Mouse (Mus musculus): Measurements from ENCODE around the gene Ints7.

The Ints7 gene

DNA sequence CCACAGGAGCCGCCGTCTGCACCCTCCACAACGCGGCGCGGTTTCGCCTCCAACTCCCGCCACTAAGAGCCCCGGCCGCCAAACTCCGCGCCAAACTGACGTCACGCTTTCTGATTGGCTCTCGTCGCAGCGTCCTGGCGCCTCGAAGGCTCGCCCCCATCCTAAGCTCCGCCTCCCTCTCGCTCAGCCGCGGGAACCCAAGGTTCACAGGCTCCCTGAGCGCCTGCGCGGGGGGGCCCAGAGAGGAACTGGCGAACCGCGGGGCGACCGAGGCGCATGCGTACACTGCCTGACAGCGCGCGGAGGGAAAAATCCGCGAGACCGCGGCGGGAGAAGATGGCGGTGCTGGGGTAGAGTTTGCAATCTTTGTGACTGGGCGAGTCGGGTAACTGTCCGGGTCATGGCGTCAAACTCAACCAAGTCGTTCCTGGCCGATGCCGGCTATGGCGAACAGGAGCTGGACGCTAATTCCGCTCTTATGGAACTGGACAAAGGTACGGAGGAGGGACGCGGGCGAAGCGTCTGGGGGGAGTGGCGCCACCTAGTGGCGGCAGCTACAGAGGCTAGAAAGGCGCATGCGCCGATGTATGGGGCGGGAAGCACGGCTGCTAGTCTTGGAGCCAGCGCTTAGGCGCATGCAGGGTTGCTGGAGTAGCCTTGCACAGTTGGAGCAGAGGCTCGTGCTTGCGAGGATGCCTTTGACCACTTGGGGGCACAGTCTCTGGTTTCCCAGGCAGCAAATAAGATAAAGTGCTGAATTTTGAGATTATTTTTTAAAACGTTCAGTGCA lies at the start of gene Ints7, which contains the start of gene Dtl:
TSS of gene Ints7 (plus strand) at position 179 of the 790 bp plus-strand sequence.
TSS of gene Dtl (minus strand) at position 87 of the 790 bp plus-strand sequence.
- DNase-seq (ENCODE audit: low read depth, low spot score): peak; percentile 99

DNA sequence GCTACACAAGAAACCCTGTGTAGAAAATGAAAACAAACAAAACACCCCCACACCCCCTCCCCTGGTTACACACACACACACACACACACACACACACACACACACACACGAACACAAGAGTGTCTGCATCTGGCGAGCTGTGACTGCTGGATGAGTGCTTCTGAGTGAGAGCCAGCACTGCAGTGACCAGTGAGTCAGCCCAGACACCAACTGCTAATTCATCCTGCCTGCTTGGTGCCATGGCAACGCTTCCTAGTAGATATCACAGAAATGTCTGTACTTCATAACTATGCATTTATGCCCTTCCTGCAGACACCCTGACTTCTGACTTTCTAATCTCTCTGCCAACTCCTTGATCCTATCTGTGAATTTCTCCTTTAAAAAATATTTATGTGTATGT lies 48.3 kb upstream of the Ints7 start:
- no peak for DNase-seq (ENCODE audit: low read depth, low spot score)

DNA sequence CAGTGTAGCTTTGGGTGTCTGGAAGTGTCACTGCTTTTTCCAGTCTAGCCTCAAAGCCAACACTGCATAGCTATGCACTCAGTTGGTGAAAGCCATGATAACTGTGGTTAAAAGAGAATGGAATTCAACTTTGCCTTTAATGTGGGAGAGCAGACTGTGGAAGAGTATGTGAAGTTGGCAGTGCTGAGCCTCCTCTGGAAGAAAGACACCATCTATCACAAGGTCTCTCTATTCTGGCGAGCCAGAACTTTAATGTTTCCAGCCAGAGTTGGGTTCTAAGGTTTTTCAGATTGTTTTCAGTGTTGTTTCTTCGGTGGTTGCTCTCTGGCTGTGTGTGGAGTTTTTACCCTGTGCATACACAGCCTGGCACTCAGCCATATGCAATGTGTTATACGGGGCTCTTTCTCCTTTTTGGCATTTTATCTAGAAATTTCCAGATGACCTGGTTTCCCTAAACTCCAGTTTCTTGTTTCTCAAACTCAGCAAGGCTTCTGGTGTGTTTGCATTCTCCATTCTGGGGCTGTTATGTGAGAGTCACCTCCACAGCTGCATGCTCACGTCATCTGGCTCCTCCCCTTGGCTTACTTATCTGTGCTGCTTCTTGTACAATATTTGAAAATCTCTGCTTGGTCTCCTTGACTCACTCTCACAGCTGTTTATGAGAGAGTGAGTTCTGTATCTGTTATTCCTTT lies 47.4 kb upstream of the Ints7 start:
- no peak for DNase-seq (ENCODE audit: low read depth, low spot score)

DNA sequence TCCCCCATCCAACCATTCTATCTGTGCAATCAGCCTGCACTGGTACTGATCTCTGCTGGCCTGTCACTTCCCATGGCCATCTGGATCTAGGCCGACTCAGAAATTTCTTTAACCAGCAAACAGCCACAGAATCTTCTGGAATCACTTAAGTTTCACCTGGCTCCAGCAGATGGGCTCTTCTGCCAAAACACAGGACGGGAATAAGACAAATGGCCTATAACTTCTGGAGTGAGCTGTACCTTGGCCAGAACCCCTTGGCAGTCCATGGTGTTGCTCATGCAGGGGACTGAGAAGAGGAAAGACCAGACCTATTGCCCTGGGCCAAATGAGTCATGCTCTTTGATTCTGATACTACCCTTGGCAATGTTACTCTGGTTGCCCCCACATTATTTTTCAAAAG lies 46.0 kb upstream of the Ints7 start:
- DNase-seq (ENCODE audit: low read depth, low spot score): no peak

DNA sequence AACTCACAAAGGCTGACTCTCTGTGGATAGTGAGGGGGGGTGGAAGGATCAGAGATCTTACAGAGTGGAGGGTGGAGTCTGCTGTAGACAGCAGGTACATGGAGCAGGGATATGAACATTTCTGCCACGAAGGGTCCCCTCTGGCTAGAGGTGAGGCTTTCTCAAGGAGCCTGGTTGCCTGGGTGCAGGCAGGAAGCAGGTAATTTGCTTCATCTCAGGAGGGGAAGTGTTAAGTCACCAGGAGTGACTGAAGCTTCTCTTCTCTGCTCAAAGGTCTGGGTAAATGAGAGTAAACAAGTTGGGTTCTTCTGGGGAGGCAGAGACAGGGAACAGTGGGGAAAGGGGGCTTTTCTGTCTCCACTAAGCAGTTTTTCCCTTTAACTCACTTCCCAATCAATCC lies 44.4 kb upstream of the Ints7 start:
- no peak for DNase-seq (ENCODE audit: low read depth, low spot score)

DNA sequence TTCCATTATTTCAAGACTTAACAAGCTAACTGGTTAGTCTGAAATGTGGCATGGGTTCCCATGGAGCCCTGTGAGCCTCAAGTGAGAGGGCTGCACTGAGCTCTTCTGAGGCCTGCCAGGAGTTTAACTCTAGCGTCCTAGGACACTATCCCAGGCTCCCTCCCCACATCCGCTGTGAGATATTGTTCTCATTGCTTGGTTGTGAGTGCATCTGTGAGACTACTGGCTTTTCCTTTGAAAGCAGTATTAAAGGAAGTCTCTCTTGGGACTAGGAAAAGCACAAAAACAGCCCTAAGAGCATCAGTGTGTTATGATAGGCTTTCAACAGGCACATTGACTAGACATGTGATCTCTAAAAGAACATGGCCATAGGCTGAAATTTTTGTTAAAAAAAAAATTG lies 40.5 kb upstream of the Ints7 start:
- DNase-seq (ENCODE audit: low read depth, low spot score): no peak

DNA sequence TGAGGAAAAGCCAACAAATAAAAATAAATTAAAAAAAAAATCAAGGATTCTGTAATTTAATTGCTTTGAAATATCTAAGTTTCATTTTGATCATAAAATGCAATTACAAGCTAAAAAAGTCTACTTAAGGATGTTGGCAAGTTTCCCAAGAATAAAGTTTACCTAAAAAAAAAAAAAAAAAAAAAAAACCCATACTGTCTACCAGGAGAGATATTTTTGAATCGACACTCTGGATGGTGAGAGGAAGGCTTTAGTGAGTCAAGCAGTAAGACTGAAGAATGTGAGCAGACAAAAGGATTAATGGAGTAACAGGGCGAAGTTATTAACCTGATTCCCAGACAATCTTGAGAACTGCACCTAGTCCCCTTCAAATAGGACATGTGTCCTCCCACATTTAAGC lies 35.1 kb upstream of the Ints7 start:
- DNase-seq (ENCODE audit: low read depth, low spot score): no peak

DNA sequence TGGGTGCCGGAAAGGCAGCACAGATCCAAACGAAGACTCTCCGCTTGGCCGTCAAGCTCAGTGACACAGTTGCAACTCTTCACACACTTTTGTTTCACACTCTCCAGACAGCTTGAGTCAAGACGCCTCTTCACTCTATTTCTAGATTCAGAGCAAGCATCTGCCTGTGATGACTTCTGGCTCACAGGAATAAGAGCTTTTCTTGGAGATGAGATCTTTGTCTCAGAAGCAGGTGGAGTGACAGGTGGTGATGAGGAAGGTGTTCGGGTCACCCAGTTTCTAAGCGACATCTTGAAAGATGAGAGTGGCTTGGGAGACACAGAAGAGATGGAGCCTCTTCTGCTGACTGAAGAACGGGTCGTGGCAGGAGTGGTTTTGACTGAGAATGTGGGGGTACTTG lies 34.4 kb upstream of the Ints7 start:
- no peak for DNase-seq (ENCODE audit: low read depth, low spot score)

DNA sequence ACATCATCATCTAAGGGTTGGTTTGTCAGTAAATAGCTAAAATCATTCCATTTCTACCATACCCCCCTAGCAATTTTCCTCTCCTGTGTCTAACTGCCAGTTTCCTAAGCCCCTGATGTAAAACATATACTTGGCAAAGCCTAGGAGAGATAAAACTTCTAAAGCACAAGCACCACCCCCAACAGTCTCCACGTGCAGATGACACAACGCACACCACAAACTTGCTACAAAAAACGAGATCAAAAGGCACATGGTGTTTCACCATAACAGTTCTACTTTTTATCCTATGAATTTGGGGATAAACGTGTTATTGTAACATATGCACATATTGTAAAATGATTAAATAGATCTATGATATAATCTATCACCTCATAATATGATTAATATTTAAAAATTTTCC lies 33.8 kb upstream of the Ints7 start:
- no peak for DNase-seq (ENCODE audit: low read depth, low spot score)

DNA sequence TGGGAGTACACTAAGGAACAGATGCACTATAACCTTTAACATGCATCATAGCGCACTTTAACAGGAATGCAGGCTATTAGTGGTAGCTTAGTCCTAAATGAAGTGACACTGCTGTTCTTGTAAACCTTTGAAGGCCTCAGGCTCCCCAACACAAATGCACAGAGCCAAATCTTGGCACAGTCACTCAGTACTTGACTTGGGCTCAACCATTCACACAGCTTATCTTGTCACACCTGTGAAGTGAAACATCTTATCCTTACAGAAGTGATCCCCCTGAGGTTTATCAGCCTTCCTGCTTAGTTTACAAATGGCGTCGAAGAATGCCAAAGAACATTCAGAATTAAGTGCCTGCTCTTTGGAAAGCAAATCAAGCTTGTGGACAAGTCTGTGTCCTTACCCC lies 31.7 kb upstream of the Ints7 start:
- DNase-seq (ENCODE audit: low read depth, low spot score): no peak

DNA sequence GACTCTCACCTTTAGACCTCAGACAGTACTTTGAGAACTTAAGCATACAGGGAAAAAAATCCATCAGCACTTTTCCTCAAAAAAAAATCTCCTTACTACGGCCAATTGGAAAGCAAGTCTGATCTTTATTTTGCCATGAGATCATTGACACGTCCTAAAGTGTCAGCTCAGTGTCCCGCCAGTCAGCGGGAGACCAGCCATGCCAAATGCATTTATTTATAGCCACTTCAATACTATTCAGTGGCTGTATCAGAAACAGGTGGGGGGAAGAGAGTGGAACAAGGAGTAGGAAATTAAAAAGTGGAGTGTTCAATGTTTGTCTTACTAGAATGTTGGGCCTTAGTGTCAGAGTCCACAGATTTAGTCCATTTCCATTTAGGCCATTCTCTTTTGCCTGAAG lies 24.6 kb upstream of the Ints7 start:
- DNase-seq (ENCODE audit: low read depth, low spot score): no peak

DNA sequence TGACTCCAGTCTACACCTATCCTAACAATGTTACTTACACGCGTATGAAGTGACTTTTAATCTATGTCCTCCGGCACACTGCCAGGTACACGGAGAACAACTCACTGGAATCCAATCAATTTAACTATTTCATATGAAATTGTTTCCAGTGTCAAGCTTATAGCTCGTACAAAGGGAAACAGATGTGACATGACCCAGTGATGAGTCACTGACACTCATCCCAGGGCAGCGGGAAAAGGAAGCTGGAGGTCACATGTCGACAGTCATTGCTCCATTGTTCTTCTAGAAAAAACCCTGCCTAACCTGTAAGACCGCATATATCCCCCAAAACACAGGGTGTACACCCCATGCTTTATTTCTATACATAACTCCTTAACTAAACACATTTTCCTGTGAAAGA lies 18.3 kb upstream of the Ints7 start:
- DNase-seq (ENCODE audit: low read depth, low spot score): no peak

DNA sequence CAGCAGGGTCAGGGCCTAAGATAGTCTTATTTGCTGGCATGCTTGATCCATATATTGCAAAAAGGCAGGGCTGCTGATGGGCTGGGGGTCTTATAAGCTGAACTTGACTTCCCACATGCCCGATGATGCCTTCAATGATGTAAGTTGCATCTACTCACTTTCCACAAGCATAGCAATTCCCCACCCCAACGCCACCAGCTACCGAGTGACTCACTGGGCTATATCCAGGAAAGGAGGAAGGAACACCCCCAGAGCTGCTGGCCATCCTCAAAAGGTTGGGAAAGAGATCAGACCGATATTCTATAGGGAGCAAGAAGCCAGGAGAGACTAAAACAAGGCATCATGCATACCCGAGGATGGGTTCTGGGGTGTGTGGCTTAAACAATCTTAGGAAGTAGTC lies 15.7 kb upstream of the Ints7 start:
- no peak for DNase-seq (ENCODE audit: low read depth, low spot score)

DNA sequence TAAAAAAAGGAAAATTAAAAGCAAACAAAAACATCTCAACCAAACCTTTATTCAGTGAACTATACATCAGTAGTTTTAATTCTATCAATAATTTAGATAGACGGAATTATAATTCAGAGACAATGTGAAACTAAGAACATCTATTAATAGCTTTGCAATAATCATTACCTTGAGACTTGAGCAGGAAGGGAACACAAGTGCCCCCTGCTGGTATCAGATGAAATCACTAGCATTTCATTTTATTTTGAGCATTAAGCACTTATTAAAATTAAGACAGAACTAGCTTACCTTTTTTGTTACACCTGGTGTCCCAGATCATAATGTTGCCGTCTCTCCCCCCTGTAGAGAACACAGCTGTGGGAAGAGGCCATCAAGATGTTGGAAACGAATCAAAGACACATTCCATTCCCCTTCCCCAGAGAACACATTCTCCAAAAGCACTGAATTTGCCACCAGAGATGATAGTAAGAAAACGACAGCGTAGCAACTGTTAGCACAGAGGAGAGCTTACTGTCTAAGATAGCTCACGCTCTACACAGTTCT lies 12.5 kb upstream of the Ints7 start:
- DNase-seq (ENCODE audit: low read depth, low spot score): peak; percentile 25

DNA sequence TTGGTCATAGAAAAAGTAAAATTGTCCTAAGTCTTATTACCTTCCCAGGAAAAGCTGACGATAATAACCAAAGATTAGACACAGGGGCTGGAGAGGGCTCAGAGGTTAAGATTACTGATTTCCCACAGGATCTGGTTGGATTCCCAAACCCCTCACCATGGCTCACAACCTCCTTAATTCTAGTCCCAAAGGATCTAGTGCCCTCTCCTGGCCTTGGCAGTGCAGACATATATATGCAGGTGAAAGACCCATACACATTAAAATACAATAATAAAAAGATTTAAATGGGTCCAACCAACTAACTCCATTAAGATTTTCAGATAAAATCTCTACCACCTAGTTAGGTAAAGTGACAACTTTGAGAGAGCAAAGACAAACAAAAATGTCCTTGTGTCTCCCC lies 7.6 kb upstream of the Ints7 start:
- DNase-seq (ENCODE audit: low read depth, low spot score): no peak

DNA sequence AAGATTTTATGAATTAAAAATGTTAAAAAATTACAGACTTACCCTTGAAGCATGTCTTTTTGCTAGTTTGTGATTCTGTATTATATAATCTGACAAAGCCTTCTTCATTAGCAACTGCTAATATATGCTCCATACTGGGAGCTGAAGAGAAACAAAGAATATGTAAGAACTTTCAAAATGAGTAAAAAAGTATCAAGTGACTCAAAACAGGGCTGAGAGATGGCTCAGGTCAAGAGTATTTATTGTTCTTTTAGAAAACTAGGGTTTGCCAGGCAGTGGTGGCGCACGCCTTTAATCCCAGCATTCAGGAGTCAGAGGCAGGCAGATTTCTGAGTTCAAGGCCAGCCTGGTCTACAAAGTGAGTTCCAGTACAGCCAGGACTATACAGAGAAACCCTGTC lies 5.8 kb upstream of the Ints7 start:
- no peak for DNase-seq (ENCODE audit: low read depth, low spot score)

DNA sequence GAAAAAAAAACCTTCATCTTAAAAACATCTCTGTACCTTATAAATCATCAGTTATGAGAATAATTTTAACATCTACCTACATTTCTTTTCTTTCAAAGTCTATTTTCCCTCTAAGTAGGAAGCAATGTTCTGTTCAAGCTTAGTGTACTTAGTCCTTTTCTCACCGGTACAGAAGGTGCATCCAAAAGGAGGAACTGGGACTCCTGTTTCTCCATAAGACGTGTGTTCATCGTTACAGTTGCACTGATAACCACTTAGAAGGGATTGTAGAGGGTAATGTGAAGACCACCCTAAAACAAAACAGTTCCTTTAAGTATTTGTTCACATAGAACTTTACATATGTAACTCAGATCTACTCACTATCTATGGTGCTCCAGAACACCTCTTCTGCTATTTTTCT lies 5.0 kb upstream of the Ints7 start:
- DNase-seq (ENCODE audit: low read depth, low spot score): no peak

DNA sequence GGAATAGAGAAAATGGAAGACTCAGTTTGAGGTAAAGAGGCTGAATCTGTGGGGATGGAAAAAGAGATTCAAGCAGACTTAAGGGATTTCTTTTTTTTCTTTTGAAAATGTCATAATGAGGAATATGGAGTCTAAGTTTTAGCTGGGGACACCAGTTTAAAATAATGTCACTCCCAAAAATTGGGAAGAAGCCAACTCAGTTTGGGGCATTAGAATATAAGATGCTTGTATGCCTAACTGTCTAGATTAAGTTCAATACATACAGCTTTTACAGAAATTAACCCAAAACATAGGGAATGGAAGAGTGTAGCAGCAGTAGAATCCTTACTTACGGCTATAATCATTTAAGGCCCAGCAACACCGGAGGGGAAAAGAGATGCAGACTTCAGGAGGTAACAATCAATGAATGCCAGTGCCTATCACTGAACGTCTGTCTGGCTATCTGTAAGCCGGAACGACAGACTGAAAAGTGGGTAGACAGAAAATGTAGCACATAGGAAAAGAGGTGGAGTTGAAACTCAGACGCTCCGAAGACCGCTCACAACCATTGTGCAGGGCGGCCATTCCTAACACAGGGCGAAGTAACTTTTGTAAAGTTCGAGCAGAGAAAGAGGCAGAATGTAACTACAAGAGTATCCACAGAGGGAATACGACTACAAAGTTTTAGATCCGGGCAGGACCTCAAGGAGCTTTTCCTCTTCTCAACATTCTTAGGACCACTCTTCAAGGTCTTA lies 1.4 kb upstream of the Ints7 start:
- DNase-seq (ENCODE audit: low read depth, low spot score): no peak

DNA sequence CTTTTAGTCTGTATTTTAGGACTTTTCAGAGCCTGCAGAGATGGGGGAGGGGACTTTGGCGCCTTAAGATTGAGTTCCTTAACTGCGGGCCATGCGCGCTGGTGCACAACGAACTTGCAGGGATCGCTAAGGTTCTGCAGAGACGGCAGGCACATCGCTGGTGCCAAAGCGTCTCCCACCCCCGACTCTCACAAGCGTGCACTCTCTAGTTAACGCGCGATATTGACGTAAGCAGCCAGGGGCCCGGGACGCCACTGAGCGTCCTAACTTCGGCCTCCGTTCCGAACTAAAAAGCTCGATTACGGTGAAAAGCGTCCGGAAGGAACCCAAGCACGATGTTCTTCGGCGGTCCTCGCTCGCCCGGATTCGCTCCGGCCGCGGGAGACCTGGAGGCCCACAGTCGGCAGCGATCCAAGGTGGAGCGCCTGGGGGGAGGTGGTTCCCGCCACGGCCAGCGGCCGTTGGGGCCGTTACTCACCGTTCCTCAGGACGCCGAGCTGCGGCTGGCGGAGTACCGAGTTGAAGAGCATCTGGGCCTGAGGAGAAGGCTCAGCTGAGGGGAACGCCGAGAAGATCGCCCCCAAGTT lies 472 bp upstream of the Ints7 start:
- peak; percentile 80 for DNase-seq (ENCODE audit: low read depth, low spot score)

DNA sequence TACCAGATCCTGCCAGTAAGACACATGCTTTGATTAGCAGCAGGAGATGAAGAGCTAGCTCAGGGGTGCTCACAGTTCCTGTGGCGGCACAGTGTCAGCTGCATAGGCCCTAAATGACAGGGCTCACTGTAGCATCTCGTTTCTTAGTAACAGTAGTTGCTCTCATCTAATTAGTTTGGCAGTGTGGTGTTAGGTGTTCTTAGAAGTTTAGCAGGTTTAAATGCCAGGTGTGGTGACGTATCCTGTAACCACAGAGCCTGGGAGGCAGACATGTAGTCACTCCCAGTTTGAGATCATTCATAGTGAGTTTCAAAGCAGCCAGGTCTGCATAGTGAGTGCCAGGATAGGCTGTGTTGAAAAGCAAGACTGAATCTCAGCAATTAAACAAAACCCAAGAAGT lies 4.1 kb downstream of the Ints7 start:
- DNase-seq (ENCODE audit: low read depth, low spot score): no peak

DNA sequence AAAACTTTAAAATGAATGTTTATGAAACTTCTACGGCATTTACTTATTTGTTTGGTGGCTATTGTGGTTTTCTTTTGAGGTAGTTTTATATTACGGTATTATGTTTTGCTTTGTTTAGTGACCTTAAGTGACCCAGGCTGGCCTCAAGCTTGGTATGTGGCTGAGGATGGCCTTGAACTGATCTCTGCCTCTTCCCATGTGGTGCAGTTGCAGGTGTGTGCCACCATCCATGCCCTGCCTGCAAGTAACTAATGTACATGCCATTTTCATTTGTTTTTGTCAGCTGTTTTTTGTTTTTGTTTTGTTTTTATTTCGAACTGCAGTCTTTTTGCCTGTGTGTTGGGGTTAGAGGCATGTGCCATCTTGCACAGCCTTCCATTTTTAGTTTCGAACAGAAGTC lies 6.2 kb downstream of the Ints7 start:
- DNase-seq (ENCODE audit: low read depth, low spot score): no peak

DNA sequence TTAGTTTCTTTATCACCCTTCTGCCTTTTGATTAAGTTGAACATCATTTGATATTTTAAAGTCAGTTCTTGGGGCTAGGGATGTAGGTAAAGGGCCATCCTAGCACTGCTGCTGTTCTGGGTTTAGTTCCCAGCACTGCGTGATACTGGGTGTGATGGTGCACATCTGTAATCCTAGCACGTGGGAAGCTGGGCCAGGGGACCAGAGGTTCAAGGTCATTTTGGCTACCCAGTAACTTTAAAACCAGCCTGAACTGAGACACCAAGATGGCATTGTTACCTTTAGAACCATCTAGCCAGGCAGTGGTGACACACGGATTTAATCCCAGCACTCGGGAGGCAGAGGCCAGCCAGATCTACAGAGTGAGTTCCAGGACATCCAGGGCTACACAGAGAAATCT lies 8.4 kb downstream of the Ints7 start:
- DNase-seq (ENCODE audit: low read depth, low spot score): no peak
